Mouse (Mus musculus) intestine, embryonic 14.5 days (tissue): ENCODE data around the gene Cyp2b10. TPM values are rescaled to one million over a fixed set of nuclear protein-coding genes. Genes with fewer than 3 reads are reported as not detected.
"Not testable (repeated sequence)": the region's sequence is repeated elsewhere in the genome, so short reads cannot be mapped to it uniquely, and the experiment has no call there.

ENCODE experiments used
- ATAC-seq: fragments of 200-750 bp; cut with Nextera tagmentation; replicated peaks from 2 replicates; pipeline ENCODE4 v1.8.0; 2017; ENCODE audit warnings: low read depth, moderate number of reproducible peaks, moderate TSS enrichment, moderate library complexity; ENCODE audit not compliant: low FRiP score, low TSS enrichment
- DNase-seq: peaks from one replicate; pipeline ENCODE4 v3.0.0-alpha.2; 2018; ENCODE audit warnings: low spot score
- H3K27ac ChIP-seq: fragments of 300-500 bp; sonication (generic); 2 replicates; pipeline ENCODE4 v1.5.1; 2014; ENCODE audit warnings: low read depth, mild to moderate bottlenecking, control low read depth
- H3K27me3 ChIP-seq: fragments of 300-500 bp; sonication (generic); replicated peaks from 2 replicates; pipeline ENCODE4 v1.6.1; 2014; ENCODE audit warnings: low read length, control low read depth; ENCODE audit not compliant: control insufficient read depth, insufficient read depth
- H3K36me3 ChIP-seq: fragments of 300-500 bp; sonication (generic); 2 replicates; pipeline ENCODE4 v1.6.1; 2014; ENCODE audit warnings: low read length, control low read depth; ENCODE audit not compliant: control insufficient read depth, insufficient read depth
- H3K4me1 ChIP-seq: fragments of 300-500 bp; sonication (generic); replicated peaks from 2 replicates; pipeline ENCODE4 v1.6.1; 2014; ENCODE audit warnings: low read length, control low read depth, mixed read lengths; ENCODE audit not compliant: control insufficient read depth, insufficient read depth
- H3K4me2 ChIP-seq: fragments of 300-500 bp; sonication (generic); 2 replicates; pipeline ENCODE4 v1.6.1; 2014; ENCODE audit warnings: low read length
- H3K4me3 ChIP-seq: fragments of 300-500 bp; sonication (generic); 2 replicates; pipeline ENCODE4 v1.5.1; 2014; ENCODE audit warnings: low read depth, low read length, control low read depth, mixed read lengths
- H3K9ac ChIP-seq: fragments of 300-500 bp; sonication (generic); 2 replicates; pipeline ENCODE4 v1.6.1; 2014; ENCODE audit warnings: mild to moderate bottlenecking, low read length
- H3K9me3 ChIP-seq: fragments of 300-500 bp; sonication (generic); 2 replicates; pipeline ENCODE4 v1.6.1; 2016; ENCODE audit warnings: low read length, control low read depth; ENCODE audit not compliant: control insufficient read depth
- WGBS: fragments of 180-500 bp; shearing (Covaris S2); extraction: QIAGEN DNeasy Blood & Tissue Kit; methylation state at CpG from one replicate; pipeline ENCODE4 v1.1.7; 2014; 5-methylcytosine and 5-hydroxymethylcytosine counted together
- polyA plus RNA-seq: library from polyadenylated mRNA; unstranded; fragments of >200 nt; fragmentation: Nextera tagmentation; extraction: Ambion mirVana; gene quantifications from 2 replicates; pipeline ENCODE4 v1.2.1, GENCODE M21; 2014

The Cyp2b10 gene
- polyA plus RNA-seq, 1 experiment from 2014 or later, result not detected

- H3K36me3 ChIP-seq, result no peaks in the 10 kb centered on the region
- WGBS, result 35% methylated on average over 8 of the region's 8 CpGs
Observed at GRCm38 (mm10) chr7:25902061-25902690, 4.8 kb downstream of the Cyp2b10 start.

GRCm38 (mm10) chr7:25903156-25903555 is 5.7 kb downstream of the Cyp2b10 start:
- 52% methylated on average over 14 of the region's 14 CpGs for WGBS
- no peak overlapping the region for H3K9ac ChIP-seq
- H3K4me1 ChIP-seq, result no peaks in the 10 kb centered on the region
- ATAC-seq (no peak), DNase-seq (no peak)
- H3K36me3 ChIP-seq, result no peaks in the 10 kb centered on the region
- no peak overlapping the region for H3K4me3 ChIP-seq
- no peaks in the 10 kb centered on the region for H3K27me3 ChIP-seq
- H3K9me3 ChIP-seq, result no peaks in the 10 kb centered on the region
- H3K27ac ChIP-seq, result no peak overlapping the region
- H3K4me2 ChIP-seq, result no peak overlapping the region

More at GRCm38 (mm10) chr7:25902061-25902690, 4.8 kb downstream of the Cyp2b10 start:
- H3K9ac ChIP-seq, result no peak overlapping the region
- ATAC-seq (no peak), DNase-seq (no peak)
- H3K4me3 ChIP-seq, result no peak overlapping the region
- no peaks in the 10 kb centered on the region for H3K27me3 ChIP-seq
- no peaks in the 10 kb centered on the region for H3K4me1 ChIP-seq
- no peak overlapping the region for H3K27ac ChIP-seq
- no peak overlapping the region for H3K4me2 ChIP-seq
- H3K9me3 ChIP-seq, result no peaks in the 10 kb centered on the region

GRCm38 (mm10) chr7:25904066-25904465 is 6.6 kb downstream of the Cyp2b10 start:
- H3K4me1 ChIP-seq, result no peaks in the 10 kb centered on the region
- 0 out of 2 replicates have a peak, but pooled peaks have one; percentile 12 for ATAC-seq
- H3K27me3 ChIP-seq, result no peaks in the 10 kb centered on the region
- 38% methylated on average over 3 of the region's 3 CpGs for WGBS
- H3K4me2 ChIP-seq, result no peak overlapping the region
- no peak overlapping the region for H3K9ac ChIP-seq
- H3K4me3 ChIP-seq, result no peak overlapping the region
- no peak overlapping the region for H3K27ac ChIP-seq
- peak; percentile 54 for DNase-seq
- no peaks in the 10 kb centered on the region for H3K36me3 ChIP-seq
- H3K9me3 ChIP-seq, result no peaks in the 10 kb centered on the region

- ATAC-seq, result no peak
- Histone ChIP-seq H3K27me3 (no peaks in the 10 kb centered on the region), H3K4me1 (no peaks in the 10 kb centered on the region), H3K36me3 (no peaks in the 10 kb centered on the region), H3K9me3 (no peaks in the 10 kb centered on the region), H3K4me3 (no peak overlapping the region), H3K4me2 (no peak overlapping the region), H3K9ac (no peak overlapping the region), H3K27ac (no peak overlapping the region)
- DNase-seq, result no peak
- 64% methylated on average over 10 of the region's 10 CpGs for WGBS
Observed at GRCm38 (mm10) chr7:25904489-25904888, 7.1 kb downstream of the Cyp2b10 start.

GRCm38 (mm10) chr7:25907380-25907779 is 10.0 kb downstream of the Cyp2b10 start:
- no peak overlapping the region for H3K4me3 ChIP-seq
- no peak for ATAC-seq
- H3K36me3 ChIP-seq, result no peaks in the 10 kb centered on the region
- no peaks in the 10 kb centered on the region for H3K27me3 ChIP-seq
- H3K27ac ChIP-seq, result no peak overlapping the region
- no peaks in the 10 kb centered on the region for H3K4me1 ChIP-seq
- no peak overlapping the region for H3K9ac ChIP-seq
- H3K9me3 ChIP-seq, result no peaks in the 10 kb centered on the region
- no peak for DNase-seq
- no peak overlapping the region for H3K4me2 ChIP-seq
- WGBS, result 49% methylated on average over 6 of the region's 6 CpGs

- Histone ChIP-seq H3K9me3 (no peaks in the 10 kb centered on the region), H3K27ac (no peak overlapping the region), H3K27me3 (no peaks in the 10 kb centered on the region), H3K4me3 (no peak overlapping the region), H3K36me3 (no peaks in the 10 kb centered on the region), H3K9ac (no peak overlapping the region), H3K4me1 (no peaks in the 10 kb centered on the region), H3K4me2 (no peak overlapping the region)
- 78% methylated on average over 2 of the region's 2 CpGs for WGBS
- no peak for DNase-seq
- ATAC-seq, result no peak
Observed at GRCm38 (mm10) chr7:25910046-25910445, 12.6 kb downstream of the Cyp2b10 start.

- Histone ChIP-seq H3K9me3 (no peaks in the 10 kb centered on the region), H3K4me1 (no peaks in the 10 kb centered on the region), H3K36me3 (no peaks in the 10 kb centered on the region), H3K27me3 (no peaks in the 10 kb centered on the region), H3K4me2 (no peak overlapping the region), H3K9ac (no peak overlapping the region), H3K27ac (no peak overlapping the region), H3K4me3 (no peak overlapping the region)
- ATAC-seq (no peak), DNase-seq (no peak)
- 63% methylated on average over 1 of the region's 1 CpGs for whole genome bisulfite sequencing
Observed at GRCm38 (mm10) chr7:25916116-25916515, 18.7 kb downstream of the Cyp2b10 start.

- not testable (repeated sequence) for H3K4me2 ChIP-seq, ATAC-seq, H3K27me3 ChIP-seq, H3K4me3 ChIP-seq, H3K27ac ChIP-seq, H3K4me1 ChIP-seq, H3K36me3 ChIP-seq, H3K9ac ChIP-seq, DNase-seq, H3K9me3 ChIP-seq
- 48% methylated on average over 5 of the region's 5 CpGs for WGBS
Observed at GRCm38 (mm10) chr7:25917271-25917670, 19.9 kb downstream of the Cyp2b10 start.

- WGBS, result 68% methylated on average over 1 of the region's 1 CpGs
- no peak for ATAC-seq
Observed at GRCm38 (mm10) chr7:25919467-25919866, 22.0 kb downstream of the Cyp2b10 start.

More at GRCm38 (mm10) chr7:25919467-25919866, 22.0 kb downstream of the Cyp2b10 start:
- Histone ChIP-seq H3K27ac (no peak overlapping the region), H3K27me3 (no peaks in the 10 kb centered on the region), H3K9me3 (no peaks in the 10 kb centered on the region), H3K9ac (no peak overlapping the region), H3K36me3 (no peaks in the 10 kb centered on the region), H3K4me3 (no peak overlapping the region), H3K4me1 (no peaks in the 10 kb centered on the region), H3K4me2 (no peak overlapping the region)
- DNase-seq, result no peak
